8 mouse cellular contexts compared by ENCODE assay signal in genomic region chr5:44225911-44226520, GRCm38 (mm10). TPM values are rescaled to one million over a fixed set of nuclear protein-coding genes. Genes with fewer than 3 reads are reported as not detected.
DNase-seq lines count a peak whose midpoint lies in the region; ATAC-seq lines count a peak whose summit lies in the region.

No protein-coding gene starts in this region.

- peak overlapping the region; percentile 59 for H3K4me3 ChIP-seq in forebrain, embryonic 15.5 days
- peak overlapping the region; percentile 86 for H3K4me3 ChIP-seq in hindbrain, embryonic 16.5 days (ENCODE audit: low read length)
- H3K4me3 ChIP-seq in liver, embryonic 16.5 days (ENCODE audit: low read depth, low read length), result peak overlapping the region; percentile 96
- H3K4me3 ChIP-seq in neural tube, embryonic 13.5 days, result peak overlapping the region; percentile 85

- H3K4me2 ChIP-seq in forebrain, embryonic 15.5 days (replicated peaks), result peak overlapping the region; percentile 87
- H3K4me2 ChIP-seq in hindbrain, embryonic 16.5 days (ENCODE audit: low read length), result peak overlapping the region; percentile 62
- peak overlapping the region; percentile 78 for H3K4me2 ChIP-seq in liver, embryonic 16.5 days (ENCODE audit: low read depth, low read length)
- peak overlapping the region; percentile 72 for H3K4me2 ChIP-seq in neural tube, embryonic 13.5 days

- no peaks in the 10 kb centered on the region for H3K9me3 ChIP-seq in forebrain, embryonic 15.5 days
- H3K9me3 ChIP-seq in hindbrain, embryonic 16.5 days (ENCODE audit: control insufficient read depth, low read length), result no peaks in the 10 kb centered on the region
- H3K9me3 ChIP-seq in liver, embryonic 16.5 days (replicated peaks; ENCODE audit: control insufficient read depth, low read length), result no peaks in the 10 kb centered on the region
- no peaks in the 10 kb centered on the region for H3K9me3 ChIP-seq in neural tube, embryonic 13.5 days

- WGBS in forebrain, embryonic 15.5 days, result under 1% methylated on average over 43 of the region's 72 CpGs
- WGBS in hindbrain, embryonic 16.5 days, result under 1% methylated on average over 52 of the region's 72 CpGs
- WGBS in liver, embryonic 16.5 days (ENCODE audit: insufficient replicate concordance), result under 1% methylated on average over 58 of the region's 72 CpGs
- WGBS in neural tube, embryonic 13.5 days, result under 1% methylated on average over 50 of the region's 72 CpGs

- H3K9ac ChIP-seq in forebrain, embryonic 15.5 days (replicated peaks), result peak overlapping the region; percentile 64
- H3K9ac ChIP-seq in hindbrain, embryonic 16.5 days (ENCODE audit: low read depth, low read length), result peak overlapping the region; percentile 97
- peak overlapping the region; percentile 98 for H3K9ac ChIP-seq in liver, embryonic 16.5 days (ENCODE audit: low read depth, low read length)
- peak overlapping the region; percentile 95 for H3K9ac ChIP-seq in neural tube, embryonic 13.5 days

- H3K27ac ChIP-seq in forebrain, embryonic 15.5 days (replicated peaks), result peak overlapping the region; percentile 73
- H3K27ac ChIP-seq in hindbrain, embryonic 16.5 days (ENCODE audit: low read depth, low read length), result peak overlapping the region; percentile 96
- peak overlapping the region; percentile 85 for H3K27ac ChIP-seq in liver, embryonic 16.5 days (ENCODE audit: low read length)
- H3K27ac ChIP-seq in neural tube, embryonic 13.5 days (replicated peaks), result peak overlapping the region; percentile 95

- H3K4me1 ChIP-seq in forebrain, embryonic 15.5 days, result peaks cover 27% of the 10 kb centered on the region
- peaks cover 21% of the 10 kb centered on the region for H3K4me1 ChIP-seq in hindbrain, embryonic 16.5 days (ENCODE audit: control insufficient read depth, insufficient read depth, low read depth, low read length)
- peaks cover 36% of the 10 kb centered on the region for H3K4me1 ChIP-seq in liver, embryonic 16.5 days (ENCODE audit: control insufficient read depth, low read depth, low read length)
- H3K4me1 ChIP-seq in neural tube, embryonic 13.5 days (replicated peaks), result peaks cover 38% of the 10 kb centered on the region

- peak; percentile 16 for DNase-seq in ovary, postnatal 10 days (ENCODE audit: low spot score)
- no peak for DNase-seq in ovary, postnatal 36 days (ENCODE audit: low spot score)
- peak; percentile 28 for DNase-seq in T-cell, adult 2 months (ENCODE audit: low spot score)

- no peak; the same call in 1 of the 2 replicates for ATAC-seq in forebrain, embryonic 15.5 days (replicated peaks)
- ATAC-seq in hindbrain, embryonic 16.5 days, result peak; percentile 82
- ATAC-seq in liver, embryonic 16.5 days (ENCODE audit: low read depth), result peak; percentile 42
- peak; percentile 86 for ATAC-seq in neural tube, embryonic 13.5 days (ENCODE audit: low read depth)
- ATAC-seq in erythroid progenitor cell, adult 5-6 weeks (replicated peaks; ENCODE audit: low FRiP score, poor library complexity, severe bottlenecking), result no peak

- H3K27me3 ChIP-seq in forebrain, embryonic 15.5 days, result no peaks in the 10 kb centered on the region
- no peaks in the 10 kb centered on the region for H3K27me3 ChIP-seq in hindbrain, embryonic 16.5 days (replicated peaks; ENCODE audit: control insufficient read depth, insufficient read depth, low read length)
- H3K27me3 ChIP-seq in liver, embryonic 16.5 days (ENCODE audit: control insufficient read depth, insufficient read depth, low read depth, low read length), result no peaks in the 10 kb centered on the region
- H3K27me3 ChIP-seq in neural tube, embryonic 13.5 days, result no peaks in the 10 kb centered on the region

- no peaks in the 10 kb centered on the region for H3K36me3 ChIP-seq in forebrain, embryonic 15.5 days
- H3K36me3 ChIP-seq in hindbrain, embryonic 16.5 days (ENCODE audit: control insufficient read depth, insufficient read depth, low read length), result no peaks in the 10 kb centered on the region
- H3K36me3 ChIP-seq in liver, embryonic 16.5 days (ENCODE audit: control insufficient read depth, insufficient read depth), result no peaks in the 10 kb centered on the region
- H3K36me3 ChIP-seq in neural tube, embryonic 13.5 days, result no peaks in the 10 kb centered on the region

RNA-seq across cellular contexts. Expression of gene Tapt1, which starts 0.4 kb away (rescaled TPM):
- polyA plus RNA-seq in forebrain, embryonic 15.5 days (2015; fragmentation: Nextera tagmentation; extraction: Ambion mirVana), result 25.8 and 25.9 TPM in 2 replicates
- 28.5 and 29.5 TPM in 2 replicates for polyA plus RNA-seq in hindbrain, embryonic 16.5 days (2015; fragmentation: Nextera tagmentation; extraction: Ambion mirVana)
- 30.8 and 32.3 TPM in 2 replicates for polyA plus RNA-seq in liver, embryonic 16.5 days (2015; fragmentation: Nextera tagmentation; extraction: Ambion mirVana)
- 26.9 and 31.1 TPM in 2 replicates for polyA plus RNA-seq in neural tube, embryonic 13.5 days (2015; fragmentation: Nextera tagmentation; extraction: Ambion mirVana)
- 200 and 222 TPM in 2 replicates for total RNA-seq in erythroid progenitor cell, adult 5-6 weeks (2015; ENCODE audit: low replicate concordance)
- 235 and 267 TPM in 2 replicates for total RNA-seq in erythroid progenitor cell, adult 5-6 weeks (2017; ENCODE audit: low replicate concordance)

Comparison
In these comparisons a context has a peak if more than half of its experiments do, and no peak if none do; other contexts are left out.
1. ATAC-seq: peak in hindbrain, embryonic 16.5 days (single experiment), liver, embryonic 16.5 days (single experiment) and neural tube, embryonic 13.5 days (single experiment); none in forebrain, embryonic 15.5 days (single experiment) and erythroid progenitor cell, adult 5-6 weeks (single experiment).
2. Peak in every context shown above with its lines, with median percentiles within 50 percentile points of each other: H3K27ac ChIP-seq, H3K4me2 ChIP-seq, H3K4me3 ChIP-seq and H3K9ac ChIP-seq.